Mouse (Mus musculus) CD4-positive helper T cell, adult 2 months (primary cell): ENCODE data around the gene Crtac1.

Experiments used
- DNase-seq: peaks from one replicate; pipeline ENCODE4 v3.0.0-alpha.2; 2012; ENCODE audit warnings: low read depth, missing footprints, low spot score

Gene Crtac1

DNA sequence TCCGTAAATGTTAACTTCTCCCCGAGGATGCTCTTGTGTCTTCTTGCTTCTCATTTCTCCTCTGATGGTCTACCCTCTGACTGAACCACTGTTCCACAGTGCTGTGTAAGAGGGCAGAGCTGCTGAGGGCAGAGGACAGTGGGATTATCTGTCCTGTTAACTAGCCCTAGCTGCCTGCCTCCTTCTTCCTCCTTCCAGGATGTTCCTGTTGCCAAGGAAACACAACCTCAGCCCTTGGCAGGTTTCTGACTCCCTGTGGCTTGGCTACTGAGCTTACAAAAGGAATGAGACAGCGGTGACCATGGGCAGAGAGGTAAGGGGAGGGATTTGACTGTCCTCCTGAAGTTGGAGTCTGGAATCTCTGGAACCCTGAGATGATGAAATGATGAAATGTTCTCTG is 152.0 kb downstream of the Crtac1 start:
- no peak for DNase-seq

DNA sequence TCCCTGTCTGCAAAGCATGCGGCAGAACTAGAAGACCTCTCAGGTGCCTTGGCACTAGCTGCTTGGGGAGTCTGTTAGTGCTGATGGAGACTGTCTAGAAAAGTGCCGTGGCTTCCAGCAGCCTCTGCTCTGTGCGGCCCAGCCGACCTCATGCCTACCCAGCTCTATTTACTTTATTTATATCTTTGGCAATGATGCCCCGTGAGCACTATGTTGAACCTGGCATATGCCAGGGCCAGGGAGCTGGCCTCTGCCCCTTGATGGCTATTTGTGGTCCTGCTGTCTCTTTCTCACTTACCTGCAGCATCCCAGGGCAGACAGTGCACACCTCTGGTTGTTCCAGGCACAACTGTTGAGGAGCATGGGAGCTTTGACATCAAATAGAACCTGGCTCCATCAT is 153.1 kb downstream of the Crtac1 start:
- no peak for DNase-seq

DNA sequence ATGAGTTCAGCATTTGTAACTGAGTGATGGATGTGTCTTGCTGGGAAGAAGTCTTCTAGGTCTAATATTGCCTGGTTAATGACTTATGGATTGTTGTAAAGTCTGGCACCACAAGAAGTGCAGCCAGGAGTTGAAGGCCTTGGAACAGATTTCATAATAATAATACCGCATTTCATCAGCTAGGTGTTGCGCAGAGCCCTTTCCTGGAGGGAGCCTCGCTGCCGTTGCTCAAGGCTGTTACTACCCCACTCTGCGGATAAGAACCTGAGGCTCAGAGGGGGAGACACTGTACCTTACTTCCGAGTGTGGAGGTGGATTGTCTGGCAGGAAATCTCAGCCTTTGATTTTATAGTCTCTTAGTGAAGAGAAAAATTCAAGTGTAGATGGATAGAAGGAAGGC is 154.3 kb downstream of the Crtac1 start:
- DNase-seq = no peak

DNA sequence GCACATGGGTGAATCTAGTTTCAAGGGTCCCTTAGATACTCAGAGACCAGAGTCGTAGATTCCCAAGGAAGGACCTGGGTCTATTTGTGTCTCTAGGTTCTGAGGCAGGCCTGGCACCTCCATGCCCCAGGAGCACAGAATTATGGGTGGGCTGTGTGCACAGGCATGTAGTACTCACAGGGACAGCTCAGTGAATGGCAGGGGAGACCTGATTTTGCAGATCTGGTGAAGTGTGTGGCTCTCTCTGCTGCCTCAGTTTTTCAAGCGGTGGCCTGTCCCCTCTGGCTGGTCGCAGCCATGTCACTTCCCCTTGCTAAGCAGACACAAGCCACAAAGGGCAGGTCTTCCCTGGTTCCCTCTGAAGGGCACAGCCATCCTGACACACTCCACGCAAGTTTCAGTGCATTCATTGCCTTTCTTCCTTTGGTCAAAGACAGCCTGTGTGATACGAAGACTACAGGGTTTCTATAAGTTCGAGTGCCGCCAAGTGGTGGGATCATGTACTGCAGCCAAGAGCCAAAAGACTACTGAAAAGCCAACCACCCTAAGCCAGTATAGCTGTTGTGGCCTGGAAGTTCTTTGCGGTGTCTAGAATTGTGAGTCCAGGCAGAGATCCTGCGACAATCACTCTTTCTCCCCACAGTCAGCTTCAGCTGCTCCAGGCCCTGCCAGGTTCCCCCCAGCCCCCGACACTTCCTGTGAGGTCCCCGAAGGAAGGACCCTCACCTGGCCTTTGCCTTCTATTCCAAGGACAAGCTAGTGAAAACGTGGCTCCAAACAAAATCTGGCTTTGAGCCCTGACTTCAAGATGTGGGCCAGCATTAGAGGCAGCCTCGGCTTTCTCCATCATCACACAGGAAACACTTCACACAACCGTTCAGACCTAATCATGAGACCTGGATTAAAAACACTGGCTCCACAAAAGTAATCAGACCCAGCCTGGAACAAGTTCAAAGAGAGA is 159.3 kb downstream of the Crtac1 start:
- DNase-seq = peak; percentile 34

DNA sequence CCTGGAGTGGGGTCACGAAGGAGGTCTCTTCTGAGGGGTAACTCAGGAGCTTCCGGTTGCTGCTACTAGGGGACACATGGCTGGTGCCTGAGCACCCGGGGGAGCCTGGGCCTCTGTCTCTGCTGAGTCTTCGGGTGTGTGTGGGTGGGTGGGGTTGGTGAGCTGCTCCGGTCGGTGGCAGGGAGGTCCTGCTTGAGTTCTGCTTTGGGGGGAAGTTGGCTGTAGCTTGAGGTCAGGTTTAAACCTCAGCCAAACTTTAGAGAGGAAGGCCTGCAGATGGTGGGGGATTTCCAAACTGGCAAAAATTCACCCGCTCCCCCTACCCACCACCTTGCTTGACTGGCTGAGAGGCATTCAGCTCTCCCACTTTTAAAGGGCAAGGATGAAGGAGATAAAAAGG is 160.4 kb downstream of the Crtac1 start:
- DNase-seq = no peak

DNA sequence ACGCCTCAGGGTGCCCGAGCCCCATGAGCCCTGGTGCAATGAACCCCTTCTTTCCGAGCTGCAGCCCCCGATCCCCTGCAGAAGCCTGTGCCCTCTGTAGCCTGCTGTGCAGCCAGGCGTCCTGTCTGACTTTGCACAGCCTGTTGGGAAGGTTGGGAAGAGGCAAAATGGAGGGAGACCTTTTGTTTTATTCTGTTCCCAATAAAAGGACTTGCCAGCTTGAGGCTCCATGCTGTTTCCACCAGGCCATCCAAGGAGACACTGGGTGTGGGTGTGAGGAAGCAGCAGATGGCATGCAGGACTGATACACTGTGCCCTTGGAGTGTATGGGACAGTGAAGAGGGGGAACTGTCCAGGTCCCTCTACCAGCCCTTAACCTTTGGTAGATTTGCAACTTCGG is 161.5 kb downstream of the Crtac1 start:
- no peak for DNase-seq

DNA sequence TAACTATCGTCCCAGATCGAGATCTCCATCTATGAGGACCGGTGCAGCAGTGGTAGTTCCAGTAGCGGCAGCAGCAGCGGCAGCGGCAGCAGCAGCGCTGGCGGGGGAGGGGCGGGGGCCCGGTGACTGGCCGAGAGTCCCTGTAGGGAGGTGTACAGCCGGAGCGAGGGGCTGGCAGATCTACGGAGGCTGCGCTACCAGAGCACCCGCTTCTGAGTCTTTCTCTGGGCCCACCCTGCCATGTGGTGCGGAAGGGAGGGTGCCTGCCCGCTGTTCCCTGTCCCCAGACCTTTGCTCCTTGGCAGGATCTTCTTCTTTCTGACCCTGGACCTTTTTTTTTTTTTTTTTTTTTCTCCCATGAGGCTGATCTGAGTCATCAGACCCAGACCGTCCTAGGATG is 163.2 kb downstream of the Crtac1 start:
- DNase-seq = no peak

DNA sequence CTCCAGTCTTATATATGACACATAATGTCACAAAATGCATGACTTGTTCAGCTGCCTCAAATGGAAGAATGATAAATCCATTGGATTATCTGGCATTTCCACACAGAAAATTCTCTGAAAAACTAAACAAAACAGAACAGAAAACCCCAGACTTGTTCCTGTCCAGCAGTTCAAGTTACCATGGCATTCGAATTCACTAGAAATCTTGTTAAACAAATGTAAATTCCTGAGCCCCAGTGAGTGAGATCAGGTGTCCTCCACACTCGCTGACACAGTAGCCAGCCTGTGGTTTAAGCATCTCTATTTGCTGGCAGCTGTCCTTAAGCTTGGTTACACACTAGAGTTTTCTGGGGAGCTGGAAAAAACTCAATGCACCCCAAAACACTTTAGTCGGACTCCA is 168.1 kb downstream of the Crtac1 start:
- no peak for DNase-seq

DNA sequence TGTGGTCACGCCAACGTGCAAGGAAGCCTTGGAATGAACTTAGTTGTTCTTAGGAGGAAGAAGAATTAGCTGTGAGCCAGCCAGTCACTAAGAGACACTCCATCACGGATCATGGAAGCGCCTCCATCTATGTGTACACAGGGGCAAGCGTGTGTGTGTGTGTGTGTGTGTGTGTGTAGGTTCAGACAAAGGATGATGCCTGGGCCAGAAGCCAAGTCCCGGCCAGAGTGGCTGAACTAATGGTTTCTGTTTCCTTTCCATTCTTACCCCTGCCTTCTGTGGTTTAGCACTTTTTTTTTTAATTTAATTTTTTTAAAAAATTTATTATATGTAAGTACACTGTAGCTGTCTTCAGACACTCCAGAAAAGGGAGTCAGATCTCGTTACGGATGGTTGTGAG is 171.1 kb downstream of the Crtac1 start:
- DNase-seq = no peak

DNA sequence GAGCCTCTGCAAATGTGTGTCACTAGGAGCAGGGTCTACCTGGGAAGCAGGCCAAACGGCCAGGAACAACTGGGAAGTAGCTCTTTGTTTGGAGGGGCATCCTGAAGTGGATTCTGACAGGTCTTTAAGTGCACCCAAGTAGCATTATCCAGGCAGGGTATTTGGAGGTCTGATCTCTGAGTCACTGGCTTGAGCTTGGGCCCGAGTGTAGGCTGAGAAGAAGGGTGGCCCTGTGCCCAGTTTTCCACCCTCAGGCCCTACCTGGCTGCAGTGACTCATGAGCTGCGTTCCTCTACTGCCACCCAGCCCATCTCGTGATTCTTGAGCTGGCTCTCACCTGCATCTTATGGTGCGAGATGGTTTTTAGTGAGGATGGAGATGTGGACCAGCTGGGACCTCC is 173.0 kb downstream of the Crtac1 start:
- DNase-seq = no peak

DNA sequence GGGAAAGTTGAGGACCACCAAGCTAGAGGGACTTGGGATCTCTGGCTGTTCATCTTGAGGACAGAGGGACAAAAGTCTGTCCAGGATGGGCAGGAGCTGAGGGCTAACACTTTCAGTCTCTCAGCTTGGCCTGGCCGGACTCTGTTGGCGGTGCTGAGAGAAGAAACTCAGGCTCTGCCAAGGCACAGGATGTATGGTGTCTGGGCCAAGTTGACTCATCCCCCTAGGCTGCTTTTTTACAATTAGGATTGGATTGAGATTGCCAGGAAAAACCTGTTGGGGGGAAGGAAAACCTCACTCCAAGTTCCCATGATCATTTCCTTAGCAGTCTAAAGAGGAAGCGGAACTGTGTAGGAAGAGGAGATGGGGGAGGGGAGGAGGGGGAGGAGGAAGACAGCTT is 173.6 kb downstream of the Crtac1 start:
- no peak for DNase-seq

DNA sequence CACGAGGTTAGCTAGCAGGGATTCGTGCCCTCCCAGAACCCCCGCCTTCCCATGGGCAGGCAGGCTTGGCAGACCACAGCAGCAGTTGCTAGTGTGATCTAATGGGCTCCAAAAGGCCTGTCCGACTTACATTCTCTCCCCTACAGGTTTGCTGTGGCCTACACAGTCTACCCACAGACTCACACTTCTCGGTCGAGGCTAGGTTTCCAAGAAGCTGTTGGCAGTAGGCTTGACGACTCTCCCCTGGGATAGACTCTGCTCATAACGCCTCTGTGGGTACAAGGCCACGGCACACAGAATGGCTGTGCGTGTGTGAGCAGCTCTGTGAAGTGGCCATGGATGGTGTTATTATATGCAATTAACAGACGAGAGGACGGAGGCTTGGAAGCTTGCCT is 174.3 kb downstream of the Crtac1 start:
- no peak for DNase-seq

DNA sequence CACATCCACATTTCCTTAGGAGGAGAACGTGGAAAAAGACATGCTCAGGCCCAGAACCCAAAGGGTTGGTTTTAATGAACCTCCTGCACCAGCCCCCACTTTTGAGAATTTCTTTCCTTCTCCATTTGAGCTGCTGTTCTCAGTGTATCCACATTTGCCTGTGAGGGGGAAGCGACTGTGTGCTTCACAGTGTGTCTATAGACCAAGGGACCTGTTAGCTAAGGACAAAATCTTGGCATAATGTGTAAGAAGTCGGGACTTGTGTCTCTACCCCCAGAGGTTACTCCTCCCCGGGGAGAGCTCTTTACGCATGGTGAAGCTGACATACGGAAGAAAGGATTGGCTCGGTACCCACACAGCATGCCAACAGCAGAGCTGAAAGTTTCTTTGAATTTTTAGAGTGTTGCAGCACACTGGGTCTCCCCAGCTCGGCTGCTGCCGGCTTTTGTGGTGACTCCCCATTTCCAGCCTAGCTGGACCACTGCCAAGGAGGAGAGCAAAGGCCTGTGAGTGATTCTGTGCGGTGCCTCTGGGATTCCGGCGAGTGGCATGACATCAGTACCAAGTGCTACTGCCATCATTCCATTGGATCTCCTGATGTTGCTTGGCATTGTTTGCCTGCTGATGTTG is 174.9 kb downstream of the Crtac1 start:
- no peak for DNase-seq

DNA sequence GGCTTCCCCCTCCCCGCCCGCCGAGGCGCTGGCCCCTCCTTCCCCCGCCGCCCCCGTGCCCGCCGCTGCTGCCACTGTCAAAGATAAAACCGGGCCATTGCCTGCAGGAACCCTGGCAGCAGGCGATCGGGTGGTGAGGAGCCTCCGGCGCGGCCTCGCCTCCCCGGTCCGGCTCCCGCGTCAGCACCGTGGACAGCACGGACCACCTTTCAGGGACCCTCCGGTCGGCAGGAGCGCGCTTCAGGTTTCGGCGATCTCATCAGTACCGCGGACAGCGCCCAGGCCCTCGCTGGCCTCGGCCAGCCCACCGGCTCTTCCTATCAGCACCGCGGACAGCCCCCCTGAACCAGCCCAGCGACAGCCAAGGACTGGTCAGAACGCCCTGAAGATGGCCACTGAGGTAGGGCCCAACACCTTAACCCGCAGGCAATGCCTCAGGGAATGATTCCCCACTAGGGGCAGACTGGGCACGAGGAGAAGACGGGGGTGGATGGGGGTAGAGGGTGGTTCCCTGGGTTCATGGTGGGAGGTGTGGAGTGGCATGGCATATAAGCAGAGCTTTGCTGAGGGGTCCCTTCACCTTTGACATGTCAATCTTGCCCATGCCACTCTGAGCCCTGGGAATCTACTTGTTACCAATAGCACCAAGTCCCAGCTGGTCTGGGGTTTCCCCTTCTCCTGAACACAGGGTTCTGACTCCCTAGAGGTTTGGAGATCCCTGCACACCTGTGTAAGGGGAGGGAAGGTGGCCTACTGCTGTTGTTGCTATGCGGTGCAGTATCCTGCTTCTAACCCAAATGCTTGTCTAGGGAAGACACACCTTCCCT is 175.6 kb downstream of the Crtac1 start:
- no peak for DNase-seq

DNA sequence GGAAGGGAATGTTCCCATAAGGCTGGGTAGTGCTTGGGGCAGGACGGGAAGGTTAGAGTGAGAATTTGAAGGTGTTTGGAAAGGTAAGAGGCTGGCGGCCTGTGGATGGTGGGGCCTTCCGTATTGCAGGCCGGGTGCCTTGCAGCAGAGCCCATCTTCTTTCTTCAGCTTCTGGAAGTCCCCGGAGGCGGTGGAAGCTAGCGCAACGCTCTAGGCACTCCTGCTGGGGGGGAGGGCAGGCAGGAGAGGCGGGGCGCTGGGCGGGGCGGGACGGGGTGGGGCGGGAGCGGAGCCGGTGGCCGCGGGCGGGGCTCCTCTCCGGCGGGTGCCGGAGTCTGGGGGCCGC is 176.2 kb downstream of the Crtac1 start:
- no peak for DNase-seq

DNA sequence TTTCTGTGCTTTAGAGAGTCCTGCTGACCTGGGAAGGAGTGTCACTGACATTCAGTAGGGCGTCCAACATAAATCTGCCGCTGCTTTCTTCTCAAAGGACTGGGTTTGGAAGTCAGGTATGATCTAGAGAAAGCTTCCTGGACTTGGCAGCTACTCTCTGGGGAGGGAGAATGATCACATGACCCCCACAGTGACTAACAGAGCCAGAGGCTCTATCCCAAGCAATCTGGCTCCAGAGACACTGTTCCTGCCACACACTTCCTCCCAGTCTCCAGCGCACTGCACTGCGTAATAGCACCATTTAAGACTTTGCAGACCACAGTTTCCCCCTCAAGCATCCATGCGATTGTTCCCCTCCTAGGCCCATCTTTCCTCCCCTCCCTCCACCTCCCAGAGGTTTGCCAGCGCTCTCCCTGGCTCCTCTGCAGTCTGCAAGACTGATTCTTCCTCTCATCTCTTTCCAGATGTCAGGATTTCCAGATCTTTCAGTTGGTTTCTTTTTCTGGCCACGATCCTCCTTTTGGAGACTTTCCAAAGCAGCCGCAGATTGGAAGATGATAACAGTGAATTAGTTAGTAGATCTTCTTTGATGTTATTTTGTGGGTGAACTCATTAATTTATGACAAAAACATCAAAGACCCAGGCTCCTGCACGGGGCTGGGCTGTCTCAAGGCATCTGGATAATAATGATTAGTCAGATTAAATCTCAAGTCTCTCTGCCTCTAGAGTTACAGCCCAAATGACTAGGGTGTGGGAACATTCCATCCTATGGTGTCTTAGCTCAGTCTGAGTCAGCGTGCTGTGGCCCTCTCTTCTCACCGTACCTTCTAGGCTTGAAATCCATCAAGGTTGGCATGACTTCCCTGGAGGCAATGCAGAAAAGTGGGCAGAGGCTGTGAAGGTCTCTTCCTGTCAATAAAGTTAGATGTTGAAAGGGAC is 181.3 kb downstream of the Crtac1 start:
- DNase-seq = no peak

DNA sequence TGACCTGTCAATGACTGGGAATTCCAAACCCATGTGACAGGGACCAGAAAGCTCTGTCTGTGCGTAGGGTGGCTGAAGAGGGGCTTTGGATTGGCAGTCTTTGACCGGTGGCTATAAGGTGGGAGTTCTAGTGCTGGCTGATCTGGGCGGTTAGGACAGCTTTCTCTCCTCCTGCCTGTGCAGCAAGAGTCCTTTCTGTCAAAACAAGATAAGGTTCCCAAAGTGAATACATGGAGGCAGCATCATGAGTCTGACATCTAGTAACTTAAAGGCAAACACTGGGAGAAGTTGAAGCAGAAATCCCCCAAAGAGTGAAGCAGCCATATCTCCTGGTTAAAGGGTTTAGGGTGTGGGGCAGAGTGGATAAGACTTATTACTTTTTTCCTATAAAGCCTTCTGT is 184.1 kb downstream of the Crtac1 start, which contains the start of gene Golga7b:
TSS of gene Golga7b (plus strand) at position 56 of the 400 bp plus-strand sequence.
- no peak for DNase-seq

DNA sequence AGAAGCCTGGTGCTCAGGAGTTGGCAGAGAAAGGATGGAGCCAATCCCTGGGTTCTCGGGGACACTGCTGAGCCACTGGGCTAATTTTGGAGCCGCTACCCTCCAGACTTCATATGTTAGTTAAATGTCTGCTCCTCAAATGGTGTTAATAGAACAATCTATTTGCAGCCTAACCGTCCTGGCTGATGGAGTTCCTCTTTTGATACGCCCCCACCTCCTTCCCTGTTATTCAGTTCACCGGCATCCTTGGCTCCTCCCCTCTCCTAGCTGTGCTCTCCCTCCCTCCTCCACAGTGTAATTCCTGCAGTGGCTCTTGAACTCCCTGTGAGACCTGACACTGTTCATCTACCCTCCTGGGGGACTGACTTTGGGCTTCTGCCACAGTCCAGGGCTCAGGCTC is 185.0 kb downstream of the Crtac1 start:
- no peak for DNase-seq

DNA sequence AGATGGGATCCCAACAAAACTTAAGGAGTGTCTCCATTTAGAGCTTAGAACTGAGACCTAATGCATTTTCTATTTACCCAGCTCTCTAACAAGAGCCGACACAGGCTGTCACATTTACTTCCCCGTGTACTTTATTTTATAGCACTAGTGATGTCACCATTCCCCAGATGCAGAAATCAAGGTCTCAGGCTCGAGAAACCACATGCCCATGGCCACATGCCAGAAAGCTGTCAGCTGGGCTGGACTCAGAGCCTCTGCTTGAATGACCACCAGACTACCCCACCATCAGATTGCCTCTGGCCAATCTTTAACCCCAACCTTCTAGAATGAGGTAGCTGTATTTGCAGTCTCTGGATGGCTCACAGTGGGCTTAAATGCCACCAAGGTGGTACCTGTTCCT is 188.2 kb downstream of the Crtac1 start:
- DNase-seq = no peak

DNA sequence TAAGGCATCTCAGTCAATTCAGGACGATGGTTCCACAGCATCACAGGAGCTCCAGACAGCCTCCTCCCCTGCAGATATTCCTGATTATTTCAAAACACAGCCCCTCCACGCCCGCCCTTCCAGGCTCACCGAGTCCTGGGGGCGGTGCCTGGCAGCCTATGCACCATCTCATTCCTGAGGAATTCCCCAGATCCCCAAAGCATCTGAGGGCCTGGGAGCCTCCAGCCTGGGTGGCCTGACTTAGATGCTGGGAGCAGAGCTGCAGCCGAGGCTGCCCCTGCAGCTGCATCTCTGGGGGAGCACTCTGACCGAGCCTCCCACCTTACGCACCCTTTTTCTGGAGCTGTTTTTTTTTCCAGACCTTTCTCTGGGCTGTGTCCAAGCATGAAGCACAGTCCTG is 190.7 kb downstream of the Crtac1 start:
- DNase-seq = no peak

DNA sequence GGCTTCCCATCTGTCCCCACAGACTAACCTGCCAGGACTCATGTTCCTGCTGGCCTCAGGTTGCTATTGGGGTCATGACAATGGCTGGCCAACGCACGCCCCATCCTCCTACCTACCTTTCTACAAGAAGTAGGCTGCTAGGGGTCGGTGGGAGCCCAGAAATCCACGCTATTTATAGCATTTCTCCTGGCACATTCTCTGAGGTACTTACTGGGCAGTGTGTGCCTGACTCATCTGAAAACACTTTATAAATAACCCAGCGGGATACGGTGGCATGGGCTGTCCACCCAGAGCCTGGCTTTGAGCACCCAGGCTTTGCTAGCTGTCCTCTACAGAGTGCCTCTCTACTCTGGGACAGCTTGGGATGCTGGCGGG is 193.3 kb downstream of the Crtac1 start:
- DNase-seq = no peak
